Mouse (Mus musculus) embryo, embryonic 9.5 days (tissue): Measurements from ENCODE around the gene Hnrnph1.

ENCODE experiments used
- DNase-seq: peaks from one replicate; pipeline ENCODE4 v3.0.0-alpha.2; 2017; ENCODE audit errors: extremely low spot score

Gene Hnrnph1

DNA sequence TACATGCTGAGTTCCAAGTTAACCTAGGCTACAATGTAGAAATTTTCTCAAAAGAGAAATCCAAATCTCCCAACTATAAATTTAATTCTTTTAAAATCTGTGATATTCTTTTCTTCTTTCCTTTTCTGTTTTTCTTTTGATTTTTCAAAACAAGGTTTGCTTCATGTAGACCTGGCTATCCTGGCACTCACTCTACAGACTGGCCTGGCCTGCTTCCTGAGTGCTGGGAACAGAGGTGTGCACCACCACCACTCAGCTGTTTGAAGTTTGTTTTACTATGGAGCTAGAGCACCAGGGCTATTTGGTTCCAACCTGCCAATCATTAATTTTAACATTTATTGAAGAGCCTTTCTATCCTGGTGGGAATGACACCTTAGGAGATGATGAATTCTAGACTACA is 3.7 kb upstream of the Hnrnph1 start:
- DNase-seq: no peak

DNA sequence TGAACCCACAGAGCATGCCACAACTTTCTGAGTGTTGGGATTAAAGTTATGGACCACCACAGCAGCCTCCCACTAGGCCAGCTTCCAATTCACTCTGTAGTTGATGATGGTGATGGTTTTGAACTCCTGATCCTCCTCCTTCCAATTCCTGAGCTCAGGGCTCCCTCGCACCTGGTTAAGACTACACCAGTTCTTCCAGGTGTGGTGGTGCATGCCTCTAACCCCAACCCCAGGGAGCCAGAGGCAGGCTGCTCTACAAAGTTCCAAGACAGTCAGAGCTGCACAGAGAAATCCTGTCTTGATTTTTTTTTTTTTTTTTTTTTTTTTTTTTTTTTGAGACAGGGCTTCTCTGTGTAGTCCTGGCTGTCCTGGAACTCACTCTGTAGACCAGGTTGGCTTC is 3.2 kb upstream of the Hnrnph1 start:
- no peak for DNase-seq

DNA sequence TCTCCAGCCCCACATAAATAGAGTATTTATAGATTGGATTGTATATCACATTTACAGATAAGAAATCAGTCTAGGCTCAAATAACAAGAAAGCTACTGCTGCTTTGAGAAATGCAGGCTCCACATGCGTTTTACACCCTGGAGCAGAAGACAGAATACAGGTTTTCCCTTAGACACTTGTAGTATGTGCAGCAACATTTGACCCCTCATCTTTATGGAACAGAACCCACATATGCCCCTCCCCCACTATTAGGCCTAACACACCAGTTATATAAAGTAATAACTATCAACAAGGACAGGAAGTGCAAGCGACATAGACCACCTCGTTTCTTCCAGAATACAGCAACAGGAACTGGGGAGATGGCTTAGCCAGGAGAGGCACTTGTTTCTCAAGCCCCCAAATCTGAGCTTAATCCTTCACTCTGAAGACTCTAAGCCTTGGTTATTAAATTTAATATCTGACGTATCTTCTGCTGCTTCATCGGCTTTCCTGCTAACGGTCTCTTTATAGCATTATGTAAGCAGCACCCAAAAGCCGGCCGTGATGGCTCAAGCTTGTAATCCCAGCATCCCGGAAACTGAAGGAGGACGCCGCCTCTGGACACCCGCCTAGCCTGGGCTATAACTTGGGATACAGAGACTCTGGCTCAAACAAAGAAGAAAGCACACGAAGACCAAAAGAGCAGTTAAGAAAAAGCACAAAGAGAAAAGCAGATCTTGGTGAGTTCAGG is 2.3 kb upstream of the Hnrnph1 start:
- no peak for DNase-seq

DNA sequence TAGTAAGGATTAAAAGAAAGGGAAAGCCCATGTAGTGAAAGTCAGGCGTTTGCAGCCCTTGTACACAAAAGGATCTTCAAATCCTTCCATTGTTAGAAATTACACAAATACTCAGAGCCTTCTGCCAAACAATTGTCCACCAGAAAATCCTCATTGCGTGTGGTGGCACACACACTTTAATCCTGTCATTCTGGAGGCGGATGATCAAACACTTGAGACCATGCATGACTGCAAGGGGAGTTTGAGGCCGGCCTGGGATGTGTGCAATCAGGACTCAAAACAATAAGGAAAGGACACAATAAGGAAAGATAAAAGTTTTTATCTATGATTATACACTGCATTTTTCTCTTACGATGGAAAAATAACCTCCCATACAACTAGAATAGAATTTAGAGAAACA is 1.4 kb upstream of the Hnrnph1 start:
- no peak for DNase-seq

DNA sequence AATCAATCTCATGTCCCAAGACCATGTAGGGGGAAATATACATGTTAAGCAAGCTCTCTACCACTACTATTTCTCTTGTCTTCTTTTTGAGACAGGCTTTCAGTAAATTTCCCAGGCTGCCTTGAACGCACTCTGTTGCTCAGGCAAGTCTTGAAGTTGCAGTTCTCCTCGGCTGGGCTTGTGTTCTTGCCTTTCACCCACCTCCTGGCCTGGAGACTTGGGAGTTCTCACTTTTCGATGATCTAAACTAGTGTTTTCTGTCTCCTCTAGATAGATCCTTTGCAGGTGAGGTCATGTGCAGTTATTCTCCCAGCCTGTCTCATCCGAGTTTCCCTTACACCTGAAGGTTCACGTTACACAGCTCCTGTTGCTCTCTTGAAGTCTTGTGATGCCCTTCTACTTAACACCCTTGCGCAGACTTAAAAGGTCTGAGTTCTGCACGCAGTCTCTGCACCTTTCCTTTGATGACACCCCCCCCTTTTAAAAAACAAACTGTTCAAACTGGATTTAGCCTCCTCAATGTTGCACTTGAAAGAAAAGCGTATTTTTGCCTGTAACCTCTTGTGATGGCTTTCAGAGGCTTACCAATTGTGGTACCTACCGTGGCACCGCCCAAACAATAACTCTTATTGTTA is 517 bp upstream of the Hnrnph1 start:
- DNase-seq: no peak

DNA sequence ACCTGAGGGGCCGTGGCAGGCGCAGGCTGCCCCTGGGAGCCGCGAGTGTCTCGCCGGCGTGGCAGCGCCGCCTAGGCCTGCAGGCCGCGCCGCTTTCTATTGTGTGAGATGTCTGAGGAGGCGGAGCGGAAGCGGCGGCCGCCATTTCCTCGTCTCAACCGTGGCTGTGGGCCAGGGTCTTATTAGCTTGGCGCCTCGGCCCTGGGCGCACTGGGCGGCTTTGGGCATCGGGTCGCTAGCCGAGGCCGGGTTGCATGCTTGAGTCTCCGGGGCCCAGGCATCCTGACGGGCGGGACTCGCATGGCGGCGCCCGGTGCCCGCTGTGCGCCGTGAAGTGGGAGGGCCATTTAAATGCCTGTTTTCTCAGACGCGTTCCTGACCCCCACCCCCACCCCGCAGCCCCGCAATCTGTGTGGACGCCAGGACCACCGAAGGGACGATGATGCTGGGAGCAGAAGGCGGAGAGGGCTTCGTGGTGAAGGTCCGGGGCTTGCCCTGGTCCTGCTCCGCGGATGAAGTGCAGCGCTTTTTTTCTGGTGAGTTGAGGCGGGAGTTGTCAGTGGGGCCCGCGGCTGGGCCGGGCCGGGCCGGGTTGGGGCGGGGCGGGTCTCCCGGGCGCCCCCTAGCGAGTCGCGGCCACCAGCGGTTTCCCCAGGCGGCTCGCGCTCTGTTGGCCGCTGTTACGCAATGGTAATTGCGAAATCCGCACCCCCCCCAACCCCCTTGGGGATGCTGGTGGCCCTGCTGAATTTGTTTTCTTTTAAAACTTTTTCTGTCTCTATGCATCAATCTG is 1.3 kb downstream of the Hnrnph1 start:
- DNase-seq: peak; percentile 88

DNA sequence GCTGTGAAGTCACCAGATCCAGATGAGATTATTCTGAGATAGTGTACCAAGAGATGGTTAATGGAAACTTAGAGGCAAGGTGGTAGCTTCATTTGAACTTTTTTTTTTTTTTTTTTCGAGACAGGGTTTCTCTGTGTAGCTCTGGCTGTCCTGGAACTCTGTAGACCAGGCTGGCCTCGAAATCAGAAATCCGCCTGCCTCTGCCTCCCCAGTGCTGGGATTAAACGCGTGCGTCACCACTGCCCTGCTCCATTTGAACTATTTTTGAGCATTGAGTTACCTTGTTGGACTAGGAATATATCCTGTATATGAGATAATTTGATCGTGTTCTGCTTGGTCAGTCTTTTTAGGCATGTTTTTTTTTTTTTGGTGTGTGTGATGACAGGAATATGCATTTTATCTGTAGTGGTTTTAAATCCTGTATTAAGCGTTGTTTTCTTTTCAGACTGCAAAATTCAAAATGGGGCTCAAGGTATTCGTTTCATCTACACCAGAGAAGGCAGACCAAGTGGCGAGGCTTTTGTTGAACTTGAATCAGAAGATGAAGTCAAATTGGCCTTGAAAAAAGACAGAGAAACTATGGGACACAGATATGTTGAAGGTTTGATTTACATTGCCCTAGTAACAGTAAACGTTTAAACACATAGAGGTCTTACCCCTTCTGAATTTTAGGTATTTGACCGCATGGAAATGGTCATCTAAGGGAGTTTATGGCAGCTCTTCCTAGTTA is 2.4 kb downstream of the Hnrnph1 start:
- DNase-seq: no peak

DNA sequence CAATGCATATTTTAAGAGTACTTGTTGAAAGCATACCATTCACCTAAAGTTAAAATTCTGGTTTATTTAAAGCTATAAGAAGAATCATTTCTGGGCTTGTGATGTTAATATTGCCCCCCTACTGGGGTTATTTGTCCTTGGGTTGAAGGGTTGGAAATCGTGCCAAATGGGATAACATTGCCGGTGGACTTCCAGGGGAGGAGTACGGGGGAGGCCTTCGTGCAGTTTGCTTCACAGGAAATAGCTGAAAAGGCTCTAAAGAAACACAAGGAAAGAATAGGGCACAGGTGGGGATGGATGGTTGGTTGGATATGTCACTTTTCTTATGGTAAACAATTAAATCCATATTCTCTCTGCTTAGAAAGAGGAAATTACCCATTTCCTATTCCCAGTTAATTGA is 4.5 kb downstream of the Hnrnph1 start:
- DNase-seq: no peak

DNA sequence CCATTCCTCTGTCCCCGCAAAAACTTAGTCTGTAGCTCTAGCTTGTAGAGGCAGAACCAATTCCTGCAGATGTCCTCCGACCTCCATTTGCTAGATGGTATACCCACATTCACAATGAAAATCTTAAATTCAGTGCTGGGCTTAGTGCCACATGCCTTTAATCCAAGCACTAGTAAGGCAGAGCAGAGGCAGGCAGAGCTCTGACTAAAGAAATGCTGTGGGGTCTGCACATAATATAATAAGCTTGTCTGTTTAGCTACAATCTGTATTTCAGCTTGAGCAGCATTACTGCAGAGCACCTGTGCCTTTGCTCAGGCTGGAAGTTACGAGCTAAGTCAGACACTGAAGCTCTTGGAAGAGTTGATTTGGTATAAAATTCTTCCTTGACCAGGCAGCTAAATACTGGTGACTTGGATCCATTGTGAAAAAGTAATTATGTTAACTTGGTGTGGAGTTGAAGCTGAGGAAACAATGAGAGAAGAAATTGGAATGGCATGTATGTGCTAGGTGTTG is 10.4 kb downstream of the Hnrnph1 start:
- DNase-seq: no peak

DNA sequence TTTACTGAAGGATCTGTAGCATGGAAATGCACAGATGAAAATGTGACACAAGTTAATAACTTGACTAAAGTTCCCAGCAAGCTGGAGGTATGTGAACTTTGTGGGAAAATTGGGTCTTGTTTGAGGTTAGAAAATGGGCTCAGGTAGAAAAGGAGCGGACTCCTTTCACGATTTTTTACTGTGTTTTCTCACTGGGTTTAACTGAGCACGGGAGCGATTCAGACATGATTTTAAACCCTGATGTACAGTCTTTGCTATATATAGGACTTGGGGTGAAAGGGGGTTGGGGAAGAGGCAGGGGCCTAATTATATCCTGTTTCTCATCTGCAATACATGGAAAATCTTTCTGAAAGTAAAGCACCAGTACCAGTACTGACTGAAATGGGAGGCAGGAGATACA is 10.9 kb downstream of the Hnrnph1 start:
- DNase-seq: no peak

DNA sequence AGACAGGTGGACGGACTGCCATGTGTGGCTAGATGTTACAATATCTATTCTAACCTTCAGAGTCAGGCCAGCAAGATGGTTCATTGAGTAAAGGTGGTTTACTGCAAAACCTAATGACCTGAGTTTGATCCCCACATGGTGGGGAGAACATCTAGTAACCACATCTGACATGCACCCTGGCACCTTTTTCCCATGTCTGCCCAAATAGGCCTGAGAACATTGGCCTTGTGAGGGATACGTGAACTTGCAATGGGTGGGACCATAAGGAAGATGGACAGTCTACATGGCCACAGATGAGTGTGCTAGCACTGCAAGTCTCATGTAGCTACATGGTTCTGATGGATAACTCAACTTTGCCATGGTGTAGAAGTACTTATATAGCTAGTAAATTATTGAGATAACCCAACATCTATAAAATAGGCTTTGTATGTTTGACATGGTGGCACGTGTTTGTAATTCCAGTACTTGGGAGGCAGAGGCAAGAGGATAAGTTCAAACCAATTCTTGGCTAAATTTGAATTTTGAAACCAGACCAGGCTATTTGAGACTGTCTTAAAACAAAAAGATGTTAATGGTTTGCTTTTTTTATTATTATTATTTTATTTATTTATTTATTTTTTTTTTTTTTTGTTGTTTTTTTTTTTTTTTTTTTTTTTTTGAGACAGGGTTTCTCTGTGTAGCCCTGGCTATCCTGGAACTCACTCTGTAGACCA is 11.6 kb downstream of the Hnrnph1 start:
- no peak for DNase-seq

DNA sequence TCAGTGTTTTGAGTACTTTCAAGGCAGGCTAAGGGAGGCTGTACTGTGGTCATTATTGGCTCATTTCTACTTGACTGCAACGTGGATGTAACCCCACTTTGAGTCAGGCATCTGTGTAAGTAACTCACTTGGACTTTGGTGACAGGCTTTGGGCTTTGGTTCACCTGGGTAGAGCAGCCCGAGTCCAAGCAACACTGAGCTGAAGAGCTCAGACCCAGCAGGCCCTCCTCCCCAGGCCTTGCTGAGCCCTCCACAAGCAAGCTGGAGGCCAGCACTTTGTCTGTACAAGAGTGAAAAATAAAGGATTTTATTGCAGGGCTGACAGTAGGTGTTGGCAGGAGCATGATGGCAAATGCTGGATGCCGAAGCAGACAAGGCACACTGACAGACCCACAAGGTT is 12.2 kb downstream of the Hnrnph1 start:
- no peak for DNase-seq

DNA sequence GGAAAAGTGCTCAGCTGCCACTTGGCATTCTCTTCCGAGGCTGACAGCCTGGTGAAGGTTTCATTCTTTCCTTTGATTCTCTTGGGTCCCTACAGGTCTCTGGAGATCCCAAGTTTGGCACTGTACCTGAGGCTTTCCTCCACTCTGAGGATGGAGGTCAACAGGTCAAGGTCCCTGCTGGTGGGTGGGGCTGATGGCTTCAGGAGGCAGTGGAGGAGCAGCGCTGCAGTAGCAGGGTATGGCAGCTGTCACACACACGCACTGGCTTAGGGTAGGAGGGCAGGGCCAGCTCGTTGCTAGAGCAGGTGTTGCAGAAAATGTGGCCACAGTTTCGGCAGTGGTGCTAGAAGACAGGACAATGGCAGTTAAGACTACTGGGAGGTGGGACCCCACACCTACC is 12.8 kb downstream of the Hnrnph1 start:
- DNase-seq: no peak

DNA sequence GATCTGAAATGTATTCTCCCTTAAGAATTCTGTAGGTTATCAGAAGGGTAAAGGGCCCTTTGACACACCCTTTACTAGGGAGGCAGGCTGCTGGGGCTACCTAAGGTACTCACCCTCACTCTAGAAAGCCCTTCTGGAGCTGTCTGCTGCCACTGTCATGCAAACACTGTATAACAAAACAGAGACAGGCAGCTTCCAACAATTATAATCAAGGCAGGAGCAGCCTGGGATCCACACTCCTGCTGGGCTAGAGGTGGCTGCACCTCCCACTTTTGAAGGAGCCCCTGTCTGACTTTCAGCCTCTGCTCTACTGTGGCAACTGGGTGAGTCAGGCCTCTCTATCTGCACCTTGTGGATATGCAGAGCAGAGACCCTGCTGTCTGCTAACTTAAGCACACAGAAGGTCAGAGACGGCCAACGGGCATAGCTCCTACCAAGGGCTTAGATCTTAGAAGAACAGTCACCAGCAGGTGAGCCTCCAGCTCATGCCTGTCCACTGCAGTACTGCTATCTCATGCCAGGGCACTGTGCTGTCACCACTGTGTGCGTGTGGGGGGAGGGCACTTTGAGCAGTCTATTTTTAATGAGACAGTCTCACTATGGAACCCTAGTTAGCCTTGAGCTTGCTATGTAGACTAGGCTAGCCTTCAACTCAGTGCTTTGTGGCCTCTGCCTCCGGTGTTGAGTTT is 14.6 kb downstream of the Hnrnph1 start:
- DNase-seq: no peak

DNA sequence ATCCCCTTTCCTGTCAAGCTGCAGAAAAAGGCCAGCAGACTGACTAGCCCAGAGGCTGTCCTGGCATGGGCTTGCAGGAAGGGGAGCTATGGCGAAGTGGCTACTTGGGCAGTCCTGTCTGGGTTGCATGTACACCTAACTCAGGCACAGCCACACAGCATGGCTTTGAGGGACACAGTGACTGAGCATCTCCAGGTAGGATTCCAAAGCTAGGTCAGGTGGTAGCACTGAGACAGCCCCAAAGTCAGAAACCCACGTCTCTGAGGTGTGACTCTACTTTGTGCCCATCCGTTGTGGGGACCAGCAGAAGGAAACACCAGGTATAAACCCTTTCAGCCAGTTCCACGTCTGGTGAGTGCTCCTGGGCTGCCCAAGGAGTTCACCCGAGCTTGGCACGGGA is 16.5 kb downstream of the Hnrnph1 start:
- no peak for DNase-seq

DNA sequence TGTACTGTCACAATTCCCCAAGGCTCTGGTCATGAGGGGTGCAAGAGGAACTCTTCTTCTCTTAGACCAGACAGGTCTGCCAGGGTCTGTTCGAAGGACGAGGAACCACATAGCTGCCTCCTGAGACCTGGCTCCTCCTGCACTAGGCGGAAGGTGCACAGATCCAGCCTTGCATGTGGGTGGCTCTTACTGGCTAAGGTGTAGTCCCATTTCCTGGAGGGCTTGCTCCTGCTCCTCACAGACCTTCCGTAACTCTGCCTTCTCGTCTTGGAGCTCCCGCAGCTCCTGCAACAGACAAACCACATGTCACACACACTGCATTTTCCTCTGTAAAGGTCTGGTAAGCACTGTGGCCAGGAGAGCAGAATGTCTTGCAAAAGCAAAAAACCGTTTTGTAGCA is 17.9 kb downstream of the Hnrnph1 start:
- DNase-seq: no peak

DNA sequence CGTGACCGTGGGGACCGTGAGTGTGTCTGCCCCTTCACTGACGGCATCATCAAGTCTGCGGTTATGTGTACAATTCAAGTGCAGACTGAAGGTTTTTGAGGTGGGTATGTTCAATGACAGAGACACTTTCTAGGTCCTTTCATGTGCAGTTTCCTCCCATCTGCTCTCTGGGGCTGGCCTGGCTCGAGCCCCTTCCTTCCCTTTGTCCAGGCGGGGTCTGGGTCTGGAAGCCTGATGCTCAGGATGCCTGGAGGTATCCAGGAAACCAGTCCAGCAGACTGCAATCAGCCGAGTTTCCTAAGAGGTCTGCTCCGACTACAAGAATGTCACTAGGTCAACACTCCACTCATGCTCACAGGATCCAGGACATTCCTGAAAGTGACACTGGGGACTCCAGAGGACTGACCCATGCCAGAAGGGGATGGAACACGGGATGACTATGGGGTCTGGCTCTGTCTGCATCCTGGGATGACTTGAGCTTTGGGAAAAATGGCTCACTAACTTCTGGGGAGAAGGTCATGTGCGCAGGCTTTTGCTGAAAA is 20.0 kb downstream of the Hnrnph1 start:
- no peak for DNase-seq

DNA sequence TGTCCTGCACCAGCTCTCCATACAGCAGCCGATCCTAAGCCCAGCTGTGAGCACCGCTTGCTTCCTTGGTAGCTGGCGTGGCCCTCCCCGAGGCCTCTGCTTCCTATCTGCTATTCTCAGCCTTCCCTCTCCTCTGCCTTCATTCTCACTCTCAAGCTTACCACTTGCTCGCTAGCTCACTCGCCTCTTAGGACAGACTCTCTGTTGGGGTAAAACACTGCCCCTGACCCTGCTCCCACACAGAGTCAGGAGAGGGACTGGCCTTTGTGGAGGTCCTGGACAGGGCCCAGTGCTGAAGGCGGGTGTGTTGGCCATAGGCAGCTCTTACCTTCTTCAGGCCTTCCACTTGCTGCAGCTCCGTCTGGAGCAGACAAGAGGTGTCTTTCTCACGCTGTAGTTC is 20.5 kb downstream of the Hnrnph1 start:
- no peak for DNase-seq

DNA sequence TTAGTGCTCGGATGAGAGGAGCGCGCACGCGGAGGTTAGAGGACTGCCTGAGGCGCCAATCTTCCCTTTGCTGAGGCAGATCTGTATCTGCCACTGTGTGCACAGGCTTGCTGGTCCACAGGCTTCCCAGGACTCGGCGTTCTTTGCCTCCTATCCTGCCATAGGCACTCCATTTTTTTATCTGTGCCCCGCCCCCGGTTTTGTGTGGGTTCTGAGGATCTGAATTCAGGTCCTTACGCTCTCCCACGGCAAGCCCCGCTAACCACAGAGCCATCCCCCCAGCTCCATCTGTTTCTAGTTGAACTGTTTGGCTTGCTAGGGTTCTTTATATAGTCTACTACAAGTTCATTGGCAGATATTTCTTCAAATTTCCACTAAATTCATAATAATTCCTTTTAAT is 22.0 kb downstream of the Hnrnph1 start:
- DNase-seq: no peak

DNA sequence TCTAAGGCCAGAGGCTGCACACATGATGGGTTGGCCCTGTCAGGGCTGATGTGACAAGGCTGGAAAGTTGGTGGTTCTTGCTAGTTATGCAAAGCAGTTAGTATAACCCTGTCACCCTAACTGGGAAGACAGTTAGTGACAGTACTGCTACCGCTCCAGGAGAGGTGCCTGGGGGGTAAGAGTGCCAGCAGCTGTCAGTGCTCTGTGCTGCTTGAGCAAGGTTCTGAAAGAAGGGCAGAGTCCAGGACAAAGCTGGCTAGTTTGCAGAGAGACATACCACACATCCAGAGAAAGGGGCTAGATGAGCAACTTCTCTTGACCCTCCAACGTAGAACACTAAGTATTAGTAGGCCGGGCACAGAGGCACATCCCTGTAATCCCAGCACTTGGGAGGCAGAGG is 25.7 kb downstream of the Hnrnph1 start:
- no peak for DNase-seq
